Mouse (Mus musculus): ENCODE measurements around the gene Oaz1. TPM values are rescaled to one million over a fixed set of nuclear protein-coding genes. Genes with fewer than 3 reads are reported as not detected.

Gene Oaz1
- polyA plus RNA-seq, 1 experiment from 2014 or later, result 1,556 TPM

DNA sequence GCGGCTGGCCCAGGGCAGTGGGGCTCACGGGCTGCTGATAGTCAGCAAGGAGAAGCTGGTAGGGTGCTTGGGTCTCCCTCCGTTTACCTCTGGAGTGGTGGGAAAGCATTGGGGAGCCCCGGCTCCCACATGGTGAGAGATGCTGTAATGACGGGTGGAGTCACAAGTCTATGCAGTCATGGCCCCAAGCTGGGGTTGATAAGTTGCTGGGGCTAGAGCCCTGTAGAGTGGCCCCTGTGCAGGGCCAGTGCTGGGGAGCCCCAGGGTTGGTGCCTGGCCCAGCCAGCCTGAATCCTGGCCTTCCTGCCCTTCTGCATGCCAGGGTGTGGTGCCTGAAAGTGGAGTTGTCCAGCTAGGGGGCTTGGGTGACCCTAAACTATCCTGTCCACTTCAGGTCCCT is 35.8 kb downstream of the Oaz1 start:
- Histone ChIP-seq H3K27ac (no peak overlapping the region), H3K4me1 (peaks cover 8% of the 10 kb centered on the region; the same call in 1 of the 2 replicates), H3K36me3 (peaks cover 15% of the 10 kb centered on the region), H3K4me2 (no peak overlapping the region), H3K4me3 (replicated peaks) (no peak overlapping the region), H3K27me3 (replicated peaks) (no peaks in the 10 kb centered on the region), H3K9me3 (no peaks in the 10 kb centered on the region), H3K9ac (no peak overlapping the region)
- ATAC-seq (ENCODE audit: insufficient read depth, low FRiP score, low read depth), result no peak
- 86% methylated on average over 5 of the region's 5 CpGs for WGBS

DNA sequence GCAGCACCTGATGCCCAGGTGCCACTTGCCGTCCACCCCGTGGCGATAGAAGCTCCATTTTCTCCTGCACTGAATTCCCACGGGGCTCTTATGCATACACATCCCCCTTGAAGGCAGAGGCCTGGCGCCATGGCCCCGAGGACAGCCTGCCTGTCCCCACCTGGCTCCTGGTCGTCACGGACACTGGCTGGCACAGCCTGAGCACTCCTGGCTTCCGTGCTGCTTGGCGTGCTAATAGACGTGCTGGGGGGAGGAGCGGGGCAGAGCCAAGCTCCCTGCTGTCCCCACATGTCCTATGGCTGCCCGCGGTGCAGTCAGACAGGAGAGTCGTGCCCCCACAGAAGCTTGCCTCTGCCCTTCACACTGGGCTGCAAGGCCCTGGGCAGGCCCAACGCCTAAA is 38.0 kb downstream of the Oaz1 start:
- Histone ChIP-seq H3K4me2 (no peak overlapping the region), H3K27me3 (replicated peaks) (no peaks in the 10 kb centered on the region), H3K36me3 (peaks cover 15% of the 10 kb centered on the region), H3K4me3 (replicated peaks) (no peak overlapping the region), H3K27ac (no peak overlapping the region), H3K9me3 (no peaks in the 10 kb centered on the region), H3K9ac (no peak overlapping the region), H3K4me1 (no peaks in the 10 kb centered on the region)
- 93% methylated on average over 16 of the region's 16 CpGs for WGBS
- ATAC-seq (ENCODE audit: insufficient read depth, low FRiP score, low read depth), result no peak

DNA sequence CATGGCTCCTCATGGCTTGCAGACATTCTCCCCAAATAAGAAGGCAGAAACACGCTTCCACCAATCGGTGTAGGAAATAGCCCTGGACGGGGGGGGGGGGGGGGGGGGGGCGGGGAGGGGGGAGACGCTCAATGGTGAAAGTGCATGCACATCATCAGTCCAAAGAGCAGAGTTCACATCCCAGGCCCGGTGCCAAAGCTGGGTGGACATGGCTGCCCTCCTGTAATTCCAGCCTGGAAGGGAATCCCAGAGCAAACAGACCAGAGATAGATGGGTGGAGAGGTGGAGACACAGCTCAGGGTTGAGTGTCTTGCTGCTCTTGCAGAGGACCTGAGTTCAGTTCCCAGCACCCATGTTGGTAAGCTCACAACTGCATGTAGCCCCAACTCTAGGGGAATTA is 44.5 kb downstream of the Oaz1 start:
- H3K27ac ChIP-seq, result no peak overlapping the region
- WGBS, result 78% methylated on average over 2 of the region's 6 CpGs
- H3K4me1 ChIP-seq, result no peaks in the 10 kb centered on the region
- no peak for ATAC-seq (ENCODE audit: insufficient read depth, low FRiP score, low read depth)
- no peaks in the 10 kb centered on the region for H3K27me3 ChIP-seq (replicated peaks)
- no peak overlapping the region for H3K4me2 ChIP-seq
- no peak overlapping the region for H3K9ac ChIP-seq
- peaks cover 5% of the 10 kb centered on the region; the same call in 1 of the 2 replicates for H3K36me3 ChIP-seq
- H3K9me3 ChIP-seq, result no peaks in the 10 kb centered on the region
- no peak overlapping the region for H3K4me3 ChIP-seq (replicated peaks)

DNA sequence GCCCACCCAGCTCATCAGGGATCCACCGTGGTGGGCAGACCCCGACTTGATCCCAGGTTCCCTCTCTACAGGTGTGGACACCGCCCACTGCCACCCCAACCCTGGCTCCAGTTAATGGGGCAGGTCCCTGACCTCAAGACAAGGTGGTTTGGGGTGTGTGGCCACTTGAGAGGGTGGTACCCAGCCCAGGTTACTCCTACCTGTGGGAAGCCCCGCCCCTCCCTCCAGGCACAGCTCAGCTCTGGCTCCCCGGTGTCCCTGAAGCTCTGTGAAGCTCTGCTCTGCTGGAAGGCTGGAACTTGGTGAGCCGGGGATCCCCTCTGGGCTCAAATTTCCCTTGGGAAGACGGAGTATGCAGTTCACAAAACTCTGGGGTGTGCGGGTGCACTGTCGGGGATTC is 45.1 kb downstream of the Oaz1 start, which contains the start of gene Tmprss9:
Gene Tmprss9 (plus strand): TSS at position 268 of the 400 bp plus-strand sequence.
- no peak; the same call in 1 of the 2 replicates for ATAC-seq (ENCODE audit: insufficient read depth, low FRiP score, low read depth)
- peaks cover under 1% of the 10 kb centered on the region; the same call in 1 of the 2 replicates for H3K36me3 ChIP-seq
- no peak within 1 kb of the TSS for H3K27ac ChIP-seq
- H3K4me2 ChIP-seq, result no peak within 1 kb of the TSS
- WGBS, result 21% methylated on average over 9 of the region's 9 CpGs
- H3K9me3 ChIP-seq, result no peaks in the 10 kb centered on the region
- H3K27me3 ChIP-seq (replicated peaks), result no peaks in the 10 kb centered on the region
- H3K9ac ChIP-seq, result no peak within 1 kb of the TSS
- no peak within 1 kb of the TSS for H3K4me3 ChIP-seq (replicated peaks)
- no peaks in the 10 kb centered on the region for H3K4me1 ChIP-seq

DNA sequence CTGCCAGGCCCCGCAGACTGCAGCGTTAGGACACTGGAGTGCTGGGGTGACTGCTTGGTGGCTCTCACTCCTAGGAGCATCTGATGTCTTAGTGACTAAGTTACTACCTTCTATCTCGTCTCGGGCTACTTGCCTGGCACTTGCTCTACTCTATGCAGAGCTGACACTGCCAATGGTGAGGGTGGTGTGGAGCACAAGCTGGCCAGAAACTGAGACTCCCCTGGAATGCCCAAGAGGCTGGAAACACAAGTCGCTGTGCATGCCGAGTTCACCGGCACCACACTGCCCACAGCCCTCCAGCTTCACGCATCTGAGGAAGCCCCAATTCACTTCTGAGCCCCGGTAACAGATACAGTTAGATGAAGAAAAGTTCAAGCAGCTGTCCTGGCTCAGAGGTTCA is 47.6 kb downstream of the Oaz1 start:
- Histone ChIP-seq H3K27ac (no peak overlapping the region), H3K9ac (no peak overlapping the region), H3K4me3 (replicated peaks) (no peak overlapping the region), H3K4me2 (no peak overlapping the region), H3K9me3 (no peaks in the 10 kb centered on the region), H3K36me3 (no peaks in the 10 kb centered on the region), H3K4me1 (no peaks in the 10 kb centered on the region), H3K27me3 (replicated peaks) (no peaks in the 10 kb centered on the region)
- no peak for ATAC-seq (ENCODE audit: insufficient read depth, low FRiP score, low read depth)
- 78% methylated on average over 9 of the region's 9 CpGs for WGBS

DNA sequence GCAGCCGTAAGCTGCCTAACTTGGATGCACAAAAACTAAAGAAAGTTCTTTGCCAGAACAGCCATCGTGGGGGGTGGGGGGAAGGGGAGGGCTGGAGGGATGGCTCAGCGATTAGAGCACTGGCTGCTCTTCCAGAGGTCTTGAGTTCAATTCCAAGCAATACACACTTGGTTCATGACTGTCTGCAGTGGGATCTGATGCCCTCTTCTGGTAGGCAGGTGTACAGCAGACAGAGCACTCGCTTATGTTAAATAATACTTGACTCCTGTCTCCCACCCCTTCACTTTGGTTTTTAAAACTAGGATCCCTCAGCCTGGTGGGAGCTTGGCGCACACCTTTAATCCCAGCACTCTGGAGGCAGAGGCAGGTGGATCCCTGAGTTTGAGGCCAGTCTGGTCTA is 49.6 kb downstream of the Oaz1 start:
- Histone ChIP-seq H3K4me1 (no peaks in the 10 kb centered on the region), H3K27ac (no peak overlapping the region), H3K9ac (no peak overlapping the region), H3K27me3 (replicated peaks) (no peaks in the 10 kb centered on the region), H3K4me3 (replicated peaks) (no peak overlapping the region), H3K36me3 (no peaks in the 10 kb centered on the region), H3K9me3 (no peaks in the 10 kb centered on the region), H3K4me2 (no peak overlapping the region)
- no peak for ATAC-seq (ENCODE audit: insufficient read depth, low FRiP score, low read depth)
- 23% methylated on average over 5 of the region's 5 CpGs for WGBS

DNA sequence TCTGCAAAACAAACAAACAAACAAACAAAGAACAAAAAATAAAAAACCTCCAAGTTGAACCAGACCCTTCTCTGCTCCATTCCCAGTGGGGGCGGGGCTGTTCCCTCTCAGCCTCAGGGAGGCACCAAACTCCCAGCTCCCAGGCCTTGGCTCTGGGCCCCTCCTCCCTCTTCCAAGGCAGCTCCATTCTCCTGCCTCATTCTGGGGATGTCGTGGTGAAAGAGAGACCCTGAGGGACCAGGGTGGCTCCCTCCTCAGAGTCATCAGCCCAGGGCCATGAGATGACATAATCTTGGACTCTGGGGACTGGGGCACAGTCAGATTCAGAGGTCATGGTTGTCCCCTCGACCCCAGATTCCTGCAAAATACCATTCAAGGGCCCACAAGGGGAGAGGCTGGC is 50.1 kb downstream of the Oaz1 start:
- WGBS, result 23% methylated on average over 3 of the region's 3 CpGs
- no peaks in the 10 kb centered on the region for H3K36me3 ChIP-seq

More for the DNA sequence above, 50.1 kb downstream of the Oaz1 start:
- H3K27ac ChIP-seq, result no peak overlapping the region
- H3K4me2 ChIP-seq, result no peak overlapping the region
- H3K9ac ChIP-seq, result no peak overlapping the region
- ATAC-seq (ENCODE audit: insufficient read depth, low FRiP score, low read depth), result no peak
- H3K9me3 ChIP-seq, result no peaks in the 10 kb centered on the region
- H3K4me3 ChIP-seq (replicated peaks), result no peak overlapping the region
- H3K4me1 ChIP-seq, result no peaks in the 10 kb centered on the region
- no peaks in the 10 kb centered on the region for H3K27me3 ChIP-seq (replicated peaks)

MicroRNAs within 50 kb of the gene (microRNA counts, 519-probe panel; counts per million panel counts)
- not detected for microRNA mmu-miR-1982

Small RNA genes lying within 50 kb of the gene (microRNA-seq; reads per million reads assigned to microRNA genes)
- 3.3 reads per million, percentile 13 among the genes with 10 or more reads in this experiment for gene Mir1982

Other genes with a start within 250 kb of the Oaz1 start
- gene Klf16, start 249.3 kb upstream of the Oaz1 start, polyA plus RNA-seq (2015; fragmentation: Nextera tagmentation; extraction: Ambion mirVana), result 9.3 and 10.3 TPM in 2 replicates
- 102 and 103 TPM in 2 replicates for gene Abhd17a, start 236.3 kb upstream of the Oaz1 start, polyA plus RNA-seq (2015; fragmentation: Nextera tagmentation; extraction: Ambion mirVana)
- gene Scamp4, start 223.8 kb upstream of the Oaz1 start, polyA plus RNA-seq (2015; fragmentation: Nextera tagmentation; extraction: Ambion mirVana), result 86.1 and 93.0 TPM in 2 replicates
- 6.1 and 6.4 TPM in 2 replicates for gene Adat3, start 223.8 kb upstream of the Oaz1 start, polyA plus RNA-seq (2015; fragmentation: Nextera tagmentation; extraction: Ambion mirVana)
- 3.9 TPM in 2 replicates for gene Gm49322, start 220.6 kb upstream of the Oaz1 start, polyA plus RNA-seq (2015; fragmentation: Nextera tagmentation; extraction: Ambion mirVana)
- 134 and 148 TPM in 2 replicates for gene Csnk1g2, start 203.8 kb upstream of the Oaz1 start, polyA plus RNA-seq (2015; fragmentation: Nextera tagmentation; extraction: Ambion mirVana)
- gene Btbd2, start 169.6 kb upstream of the Oaz1 start, polyA plus RNA-seq (2015; fragmentation: Nextera tagmentation; extraction: Ambion mirVana), result 70.1 and 72.2 TPM in 2 replicates
- 83.9 and 86.3 TPM in 2 replicates for gene Mknk2, start 148.5 kb upstream of the Oaz1 start, polyA plus RNA-seq (2015; fragmentation: Nextera tagmentation; extraction: Ambion mirVana)
- 46.2 and 47.5 TPM in 2 replicates for gene Mob3a, start 124.7 kb upstream of the Oaz1 start, polyA plus RNA-seq (2015; fragmentation: Nextera tagmentation; extraction: Ambion mirVana)
- 27.1 and 32.0 TPM in 2 replicates for gene Izumo4, start 124.5 kb upstream of the Oaz1 start, polyA plus RNA-seq (2015; fragmentation: Nextera tagmentation; extraction: Ambion mirVana)
- 76.1 and 82.3 TPM in 2 replicates for gene Ap3d1, start 84.4 kb upstream of the Oaz1 start, polyA plus RNA-seq (2015; fragmentation: Nextera tagmentation; extraction: Ambion mirVana)
- gene Dot1l, start 71.5 kb upstream of the Oaz1 start, polyA plus RNA-seq (2015; fragmentation: Nextera tagmentation; extraction: Ambion mirVana), result 17.3 and 17.4 TPM in 2 replicates
- gene Sf3a2, start 28.5 kb upstream of the Oaz1 start, polyA plus RNA-seq (2015; fragmentation: Nextera tagmentation; extraction: Ambion mirVana), result 52.6 and 62.0 TPM in 2 replicates
- 117 and 118 TPM in 2 replicates for gene Plekhj1, start 28.0 kb upstream of the Oaz1 start, polyA plus RNA-seq (2015; fragmentation: Nextera tagmentation; extraction: Ambion mirVana)
- gene Amh, start 21.4 kb upstream of the Oaz1 start, polyA plus RNA-seq (2015; fragmentation: Nextera tagmentation; extraction: Ambion mirVana), result not detected in 2 replicates
- gene Jsrp1, start 13.2 kb upstream of the Oaz1 start, polyA plus RNA-seq (2015; fragmentation: Nextera tagmentation; extraction: Ambion mirVana), result 1.0 and 1.4 TPM in 2 replicates
- gene Lingo3, start 17.4 kb downstream of the Oaz1 start, polyA plus RNA-seq (2015; fragmentation: Nextera tagmentation; extraction: Ambion mirVana), result 0.24 TPM in 2 replicates
- gene Lsm7, start 28.6 kb downstream of the Oaz1 start, polyA plus RNA-seq (2015; fragmentation: Nextera tagmentation; extraction: Ambion mirVana), result 245 and 261 TPM in 2 replicates
- 37.1 and 41.9 TPM in 2 replicates for gene Sppl2b, start 28.6 kb downstream of the Oaz1 start, polyA plus RNA-seq (2015; fragmentation: Nextera tagmentation; extraction: Ambion mirVana)
- gene Tmprss9, start 45.2 kb downstream of the Oaz1 start, polyA plus RNA-seq (2015; fragmentation: Nextera tagmentation; extraction: Ambion mirVana), result 0.06 TPM in 1 of 2 replicates, not detected in the other
- gene Timm13, start 74.3 kb downstream of the Oaz1 start, polyA plus RNA-seq (2015; fragmentation: Nextera tagmentation; extraction: Ambion mirVana), result 317 and 334 TPM in 2 replicates
- gene Lmnb2, start 91.6 kb downstream of the Oaz1 start, polyA plus RNA-seq (2015; fragmentation: Nextera tagmentation; extraction: Ambion mirVana), result 38.1 and 46.1 TPM in 2 replicates
- gene Gadd45b, start 103.4 kb downstream of the Oaz1 start, polyA plus RNA-seq (2015; fragmentation: Nextera tagmentation; extraction: Ambion mirVana), result 33.6 TPM in 2 replicates
- 4.8 and 4.9 TPM in 2 replicates for gene Gng7, start 188.3 kb downstream of the Oaz1 start, polyA plus RNA-seq (2015; fragmentation: Nextera tagmentation; extraction: Ambion mirVana)
- gene Diras1, start 199.0 kb downstream of the Oaz1 start, polyA plus RNA-seq (2015; fragmentation: Nextera tagmentation; extraction: Ambion mirVana), result 0.73 and 1.1 TPM in 2 replicates
- gene Slc39a3, start 210.8 kb downstream of the Oaz1 start, polyA plus RNA-seq (2015; fragmentation: Nextera tagmentation; extraction: Ambion mirVana), result 17.7 and 17.9 TPM in 2 replicates
- gene Sgta, start 233.5 kb downstream of the Oaz1 start, polyA plus RNA-seq (2015; fragmentation: Nextera tagmentation; extraction: Ambion mirVana), result 159 and 163 TPM in 2 replicates
- 56.9 and 57.9 TPM in 2 replicates for gene Thop1, start 243.4 kb downstream of the Oaz1 start, polyA plus RNA-seq (2015; fragmentation: Nextera tagmentation; extraction: Ambion mirVana)

Data from stomach, embryonic 15.5 days (tissue).